Mouse (Mus musculus): ENCODE data around the gene 4930435E12Rik.

DNA sequence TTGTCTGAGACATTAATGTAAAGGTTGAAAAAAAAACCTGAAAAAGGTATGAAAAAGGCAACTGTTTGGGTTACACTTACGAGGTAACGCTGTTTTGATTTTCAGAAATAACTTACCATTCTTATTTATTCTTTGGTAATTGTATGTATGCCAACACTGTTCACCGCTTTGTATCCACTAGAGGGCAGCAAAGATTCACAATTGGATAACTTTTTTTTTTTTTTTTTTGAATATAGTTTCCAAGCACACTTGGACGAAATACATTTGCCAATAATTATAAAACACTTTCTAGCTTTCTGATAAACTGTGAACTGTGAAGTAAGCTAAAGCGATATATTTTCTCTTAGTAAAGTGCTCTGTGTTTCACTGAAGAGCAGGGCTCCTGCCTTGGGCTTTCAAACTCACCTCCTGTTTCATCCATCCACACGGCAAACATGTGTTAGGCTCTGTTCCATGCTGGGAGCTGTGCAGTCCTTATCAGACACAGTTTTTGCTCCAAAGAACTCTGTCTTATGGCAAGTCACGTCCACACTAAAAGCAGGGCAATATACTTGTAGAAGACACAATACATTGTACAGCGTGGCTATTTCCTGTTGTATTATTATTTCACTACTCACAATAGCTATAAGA, 29.7 kb upstream of the 4930435E12Rik start:
- TF ChIP-seq ZC3H11A (IDR thresholded peaks at IDR 0.05; ENCODE audit: borderline replicate concordance, low read depth, low read length) = peak; percentile 85
- TF ChIP-seq ZNF384 (IDR thresholded peaks at IDR 0.05; ENCODE audit: low read depth, low read length) = peak; percentile 99
- TF ChIP-seq HCFC1 (IDR thresholded peaks at IDR 0.05; ENCODE audit: borderline replicate concordance, insufficient read depth, low read length) = no peak

Measured in ES-E14 (cell line).